Mouse (Mus musculus): ENCODE measurements at regions not wholly inside any gene's neighbourhood (a gene's known extent, or its start where the extent isn't known, plus 50 kb on each side); places are given as distances from the start of the nearest gene placed in this dataset.

GRCm38 (mm10) chr15:56136420-56136970 lies 1340.9 kb downstream of the Slc22a22 start:
- H3K9ac ChIP-seq (ENCODE audit: low read depth, low read length), result no peak overlapping the region
- H3K4me3 ChIP-seq (replicated peaks; ENCODE audit: low read depth, low read length), result no peak overlapping the region
- no peak overlapping the region for H3K4me2 ChIP-seq (ENCODE audit: low read length)
- H3K36me3 ChIP-seq (ENCODE audit: insufficient read depth, low read length), result no peaks in the 10 kb centered on the region
- no peak for DNase-seq (ENCODE audit: low spot score)
- no peaks in the 10 kb centered on the region for H3K4me1 ChIP-seq (replicated peaks; ENCODE audit: insufficient read depth, low read length)
- 69% methylated on average over 7 of the region's 7 CpGs for WGBS
- no peak for TF ChIP-seq CTCF (IDR thresholded peaks at IDR 0.05; ENCODE audit: low read depth)
- no peak overlapping the region for H3K27ac ChIP-seq
- H3K9me3 ChIP-seq (replicated peaks; ENCODE audit: low read length), result no peaks in the 10 kb centered on the region
- ATAC-seq (replicated peaks; ENCODE audit: low FRiP score, low read depth), result no peak
- H3K27me3 ChIP-seq (ENCODE audit: insufficient read depth, low read length), result no peaks in the 10 kb centered on the region

DNA sequence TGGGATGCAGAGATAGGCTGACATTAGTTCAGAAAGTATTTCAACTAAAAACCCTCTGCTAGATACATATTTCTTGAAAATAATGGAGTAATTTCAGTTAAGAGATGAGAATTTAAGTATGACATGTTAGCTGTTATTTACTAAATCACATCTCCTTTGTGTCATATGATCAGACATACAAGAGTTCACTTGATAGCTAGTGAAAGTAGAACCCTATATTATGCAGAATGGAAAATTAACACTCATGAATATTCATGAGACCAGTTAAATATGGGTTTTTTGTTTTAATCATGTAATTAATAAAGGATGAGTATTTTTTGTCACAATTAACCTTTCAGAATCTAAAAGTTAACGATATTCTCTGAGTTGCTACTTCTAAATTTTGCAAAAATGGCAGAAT lies 1349.4 kb downstream of the Slc22a22 start:
- no peak for ATAC-seq (replicated peaks; ENCODE audit: low FRiP score, low read depth)
- DNase-seq (ENCODE audit: low spot score), result no peak
- H3K36me3 ChIP-seq (ENCODE audit: insufficient read depth, low read length), result no peaks in the 10 kb centered on the region
- H3K27ac ChIP-seq, result no peak overlapping the region
- no peaks in the 10 kb centered on the region for H3K4me1 ChIP-seq (replicated peaks; ENCODE audit: insufficient read depth, low read length)
- no peak overlapping the region for H3K9ac ChIP-seq (ENCODE audit: low read depth, low read length)
- no peak overlapping the region for H3K4me3 ChIP-seq (replicated peaks; ENCODE audit: low read depth, low read length)
- no peak for TF ChIP-seq CTCF (IDR thresholded peaks at IDR 0.05; ENCODE audit: low read depth)
- H3K9me3 ChIP-seq (replicated peaks; ENCODE audit: low read length), result no peaks in the 10 kb centered on the region
- WGBS, result 89% methylated on average over 1 of the region's 1 CpGs
- H3K4me2 ChIP-seq (ENCODE audit: low read length), result no peak overlapping the region
- H3K27me3 ChIP-seq (ENCODE audit: insufficient read depth, low read length), result no peaks in the 10 kb centered on the region

DNA sequence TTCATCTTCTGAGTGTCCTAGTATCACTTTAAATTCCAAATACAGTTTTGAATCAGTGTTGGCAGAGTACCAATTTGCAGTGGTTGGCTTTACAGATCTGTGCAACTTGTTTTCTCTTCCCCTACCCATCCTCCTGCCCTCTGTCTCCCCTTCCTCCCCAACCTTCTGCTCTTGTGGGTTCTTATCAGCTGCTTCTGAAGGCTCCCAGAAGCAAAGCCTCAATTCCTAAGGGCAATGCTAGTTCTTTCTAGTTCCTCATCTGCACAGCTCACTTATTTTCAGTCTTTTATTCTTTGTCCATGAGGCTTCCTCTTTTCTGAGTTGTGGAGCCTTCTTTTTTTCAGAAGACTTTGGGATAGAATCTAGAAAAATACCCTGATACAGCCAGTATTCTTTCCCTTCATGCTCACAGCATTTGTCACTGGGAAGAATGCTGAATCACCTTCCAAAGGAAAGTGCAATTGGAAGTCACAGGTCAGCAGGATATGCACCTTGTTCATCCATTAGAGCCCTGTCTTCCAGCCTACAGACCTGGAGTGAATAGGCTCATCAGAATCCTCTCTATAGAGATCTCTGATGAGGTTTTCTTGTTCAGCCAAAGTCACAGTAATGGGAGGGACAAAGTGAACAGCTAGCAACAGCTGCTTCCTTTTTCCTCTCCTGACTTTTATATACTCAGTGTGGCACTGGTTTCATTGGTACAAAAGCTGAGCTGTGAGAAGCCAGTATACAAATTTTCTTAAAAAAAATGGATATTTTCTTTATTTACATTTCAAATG lies 1357.9 kb downstream of the Slc22a22 start:
- ATAC-seq (replicated peaks; ENCODE audit: low FRiP score, low read depth), result no peak
- no peak overlapping the region for H3K4me2 ChIP-seq (ENCODE audit: low read length)
- no peaks in the 10 kb centered on the region for H3K27me3 ChIP-seq (ENCODE audit: insufficient read depth, low read length)
- no peaks in the 10 kb centered on the region for H3K4me1 ChIP-seq (replicated peaks; ENCODE audit: insufficient read depth, low read length)
- DNase-seq (ENCODE audit: low spot score), result no peak
- H3K27ac ChIP-seq, result no peak overlapping the region
- H3K9me3 ChIP-seq (replicated peaks; ENCODE audit: low read length), result no peaks in the 10 kb centered on the region
- H3K4me3 ChIP-seq (replicated peaks; ENCODE audit: low read depth, low read length), result no peak overlapping the region
- H3K36me3 ChIP-seq (ENCODE audit: insufficient read depth, low read length), result no peaks in the 10 kb centered on the region
- no peak for TF ChIP-seq CTCF (IDR thresholded peaks at IDR 0.05; ENCODE audit: low read depth)
- no peak overlapping the region for H3K9ac ChIP-seq (ENCODE audit: low read depth, low read length)

DNA sequence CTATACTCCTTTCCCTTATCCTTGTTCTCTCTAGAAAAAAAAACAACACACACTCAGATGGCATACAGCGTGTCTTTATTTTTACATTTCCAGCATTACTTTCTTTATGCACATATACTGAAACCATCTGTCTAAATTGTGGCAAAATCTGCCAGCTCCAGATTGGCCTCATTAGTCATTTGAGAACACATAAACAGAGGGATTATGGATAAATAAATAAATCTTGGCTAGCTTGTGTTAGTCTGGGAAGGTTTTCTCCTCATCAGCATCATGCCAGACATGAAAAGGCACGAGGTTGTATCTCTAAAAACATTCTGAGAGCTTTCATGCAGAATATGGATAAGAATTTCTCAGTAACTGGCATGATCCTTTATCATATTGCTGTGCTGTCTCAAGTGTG lies 1369.1 kb downstream of the Slc22a22 start:
- ATAC-seq (replicated peaks; ENCODE audit: low FRiP score, low read depth) (no peak), DNase-seq (ENCODE audit: low spot score) (no peak)
- no peak for TF ChIP-seq CTCF (IDR thresholded peaks at IDR 0.05; ENCODE audit: low read depth)
- no peaks in the 10 kb centered on the region for H3K27me3 ChIP-seq (ENCODE audit: insufficient read depth, low read length)
- H3K36me3 ChIP-seq (ENCODE audit: insufficient read depth, low read length), result no peaks in the 10 kb centered on the region
- WGBS, result 59% methylated on average over 2 of the region's 2 CpGs
- H3K4me2 ChIP-seq (ENCODE audit: low read length), result no peak overlapping the region
- H3K27ac ChIP-seq, result no peak overlapping the region
- H3K4me3 ChIP-seq (replicated peaks; ENCODE audit: low read depth, low read length), result no peak overlapping the region
- no peaks in the 10 kb centered on the region for H3K9me3 ChIP-seq (replicated peaks; ENCODE audit: low read length)
- no peaks in the 10 kb centered on the region for H3K4me1 ChIP-seq (replicated peaks; ENCODE audit: insufficient read depth, low read length)
- H3K9ac ChIP-seq (ENCODE audit: low read depth, low read length), result no peak overlapping the region

- Histone ChIP-seq H3K4me3 (replicated peaks; ENCODE audit: low read depth, low read length) (no peak overlapping the region), H3K9me3 (replicated peaks; ENCODE audit: low read length) (no peaks in the 10 kb centered on the region), H3K9ac (ENCODE audit: low read depth, low read length) (no peak overlapping the region), H3K27me3 (ENCODE audit: insufficient read depth, low read length) (no peaks in the 10 kb centered on the region), H3K27ac (no peak overlapping the region), H3K36me3 (ENCODE audit: insufficient read depth, low read length) (no peaks in the 10 kb centered on the region), H3K4me1 (replicated peaks; ENCODE audit: insufficient read depth, low read length) (no peaks in the 10 kb centered on the region), H3K4me2 (ENCODE audit: low read length) (no peak overlapping the region)
- ATAC-seq (replicated peaks; ENCODE audit: low FRiP score, low read depth) (no peak), DNase-seq (ENCODE audit: low spot score) (no peak)
- WGBS, result 68% methylated on average over 4 of the region's 4 CpGs
- no peak for TF ChIP-seq CTCF (IDR thresholded peaks at IDR 0.05; ENCODE audit: low read depth)
Observed at GRCm38 (mm10) chr15:56107719-56108118, 1369.7 kb downstream of the Slc22a22 start.

DNA sequence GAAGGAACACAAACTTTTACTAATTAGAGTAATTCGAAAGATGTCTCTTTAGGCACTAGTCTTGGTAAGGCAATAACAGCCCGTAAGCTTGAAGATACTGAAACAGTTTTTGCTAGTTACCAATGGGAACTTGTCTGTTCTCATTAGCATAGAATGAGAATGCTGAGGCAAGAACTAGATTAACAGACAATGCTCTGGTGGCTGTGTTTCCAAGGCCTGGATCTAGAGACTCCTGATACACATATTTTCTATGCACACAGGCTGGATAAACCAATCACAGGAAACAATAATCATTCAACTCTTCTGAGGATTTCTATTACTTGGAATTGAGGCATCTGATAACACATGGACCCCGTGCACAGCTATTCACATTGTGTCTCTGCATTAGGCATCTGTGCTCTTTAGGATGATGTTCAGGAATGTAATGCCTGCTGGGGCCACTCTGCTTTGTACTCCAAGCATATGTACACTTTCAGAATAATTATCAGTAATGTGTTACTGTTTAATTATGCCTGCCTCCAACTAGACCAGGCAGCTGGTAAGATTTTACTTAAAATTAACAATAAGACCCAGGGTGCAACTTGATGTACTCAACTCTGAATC lies 1377.2 kb downstream of the Slc22a22 start:
- 91% methylated on average over 3 of the region's 3 CpGs for WGBS

More for the DNA sequence above, 1377.2 kb downstream of the Slc22a22 start:
- no peak for TF ChIP-seq CTCF (IDR thresholded peaks at IDR 0.05; ENCODE audit: low read depth)
- no peak overlapping the region for H3K9ac ChIP-seq (ENCODE audit: low read depth, low read length)
- H3K4me1 ChIP-seq (replicated peaks; ENCODE audit: insufficient read depth, low read length), result no peaks in the 10 kb centered on the region
- H3K27ac ChIP-seq, result no peak overlapping the region
- DNase-seq (ENCODE audit: low spot score) (no peak), ATAC-seq (replicated peaks; ENCODE audit: low FRiP score, low read depth) (no peak)
- no peaks in the 10 kb centered on the region for H3K27me3 ChIP-seq (ENCODE audit: insufficient read depth, low read length)
- H3K36me3 ChIP-seq (ENCODE audit: insufficient read depth, low read length), result no peaks in the 10 kb centered on the region
- no peak overlapping the region for H3K4me2 ChIP-seq (ENCODE audit: low read length)
- H3K4me3 ChIP-seq (replicated peaks; ENCODE audit: low read depth, low read length), result no peak overlapping the region
- H3K9me3 ChIP-seq (replicated peaks; ENCODE audit: low read length), result no peaks in the 10 kb centered on the region
